In the genomic region with DNA sequence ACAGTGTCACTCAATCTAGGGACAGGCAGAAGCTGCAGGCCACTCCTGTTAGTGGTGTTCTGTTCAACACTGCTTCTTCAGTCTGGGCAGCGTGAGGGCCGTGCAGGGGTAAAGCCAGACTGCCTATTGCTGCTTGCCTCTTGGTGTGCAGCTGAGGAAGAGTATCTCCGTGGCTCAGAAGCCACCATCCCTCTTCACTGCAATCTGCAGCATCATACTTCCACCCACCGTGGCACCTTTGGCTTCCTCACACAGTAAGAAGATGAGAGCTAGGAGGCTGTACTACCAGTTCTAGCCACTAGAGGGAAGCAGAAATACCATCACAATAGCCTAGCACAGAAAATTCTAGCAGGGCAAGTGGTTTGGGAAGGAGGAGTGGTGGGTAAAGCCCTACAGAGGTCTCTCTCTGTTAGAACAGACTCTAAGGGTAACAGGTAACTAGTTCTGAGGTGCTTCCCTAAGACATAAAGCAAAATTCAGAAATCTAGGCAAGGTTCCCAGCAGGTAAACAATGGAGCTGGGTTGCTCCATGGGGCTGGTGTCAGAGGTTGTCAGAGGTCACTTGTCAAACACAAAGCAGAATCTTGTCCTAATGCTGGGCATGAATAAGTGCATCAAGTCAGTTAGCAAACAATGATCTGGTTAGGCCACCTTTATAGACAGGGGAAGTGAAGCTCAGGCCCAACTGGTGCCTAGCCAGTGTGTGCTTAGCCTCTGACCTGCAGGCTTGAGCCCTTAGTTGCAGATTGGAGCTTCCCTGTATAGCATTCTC, we compare ENCODE assay signal across 8 mouse cellular contexts. TPM values are rescaled to one million over a fixed set of nuclear protein-coding genes. Genes with fewer than 3 reads are reported as not detected.
DNase-seq lines count a peak whose midpoint lies in the region; ATAC-seq lines count a peak whose summit lies in the region.

No protein-coding gene starts in this region.

- no peak for ATAC-seq in hindbrain, embryonic 11.5 days (ENCODE audit: low FRiP score)
- ATAC-seq in midbrain, embryonic 14.5 days (ENCODE audit: low FRiP score, low TSS enrichment): peak; percentile 48; the same call in 1 of the 2 replicates

- no peaks in the 10 kb centered on the region for H3K9me3 ChIP-seq in heart, embryonic 10.5 days
- H3K9me3 ChIP-seq in hindbrain, embryonic 11.5 days (ENCODE audit: control insufficient read depth, low read length): no peaks in the 10 kb centered on the region
- H3K9me3 ChIP-seq in midbrain, embryonic 14.5 days (ENCODE audit: control insufficient read depth, low read length): no peaks in the 10 kb centered on the region

- H3K4me1 ChIP-seq in heart, embryonic 10.5 days: peaks cover 7% of the 10 kb centered on the region
- H3K4me1 ChIP-seq in hindbrain, embryonic 11.5 days (replicated peaks; ENCODE audit: control insufficient read depth, insufficient read depth, low read length): no peaks in the 10 kb centered on the region
- peaks cover 5% of the 10 kb centered on the region for H3K4me1 ChIP-seq in midbrain, embryonic 14.5 days (ENCODE audit: control insufficient read depth, insufficient read depth, low read length)

- H3K4me3 ChIP-seq in heart, embryonic 10.5 days: no peak overlapping the region
- H3K4me3 ChIP-seq in hindbrain, embryonic 11.5 days (ENCODE audit: low read depth, low read length): no peak overlapping the region
- no peak overlapping the region for H3K4me3 ChIP-seq in midbrain, embryonic 14.5 days (replicated peaks; ENCODE audit: low read depth, low read length)

- DNase-seq in heart, adult 11 months: peak; percentile 89
- DNase-seq in heart, embryonic 10.5 days (ENCODE audit: low spot score): no peak
- peak; percentile 38 for DNase-seq in Muller cell, postnatal 12 days (ENCODE audit: inconsistent ontology term)
- peak; percentile 86 for DNase-seq in embryo, embryonic 10 days (ENCODE audit: low spot score)
- DNase-seq in hindbrain, embryonic 11.5 days (ENCODE audit: low spot score): peak; percentile 84
- peak; percentile 61 to 79 for DNase-seq in left cerebral cortex, postnatal 10 days (ENCODE audit: extremely low spot score in 1 of 2, low spot score in 2 of 2)
- DNase-seq in midbrain, embryonic 14.5 days: peak; percentile 91
- peak; percentile 61 for DNase-seq in testis, postnatal 10 days (ENCODE audit: low spot score)

- no peak overlapping the region for H3K4me2 ChIP-seq in hindbrain, embryonic 11.5 days (replicated peaks; ENCODE audit: low read depth, low read length)
- H3K4me2 ChIP-seq in midbrain, embryonic 14.5 days (ENCODE audit: low read length): no peak overlapping the region

- H3K27ac ChIP-seq in heart, embryonic 10.5 days: no peak overlapping the region
- no peak overlapping the region for H3K27ac ChIP-seq in hindbrain, embryonic 11.5 days (ENCODE audit: low read depth, low read length)
- H3K27ac ChIP-seq in midbrain, embryonic 14.5 days (replicated peaks; ENCODE audit: low read depth, low read length): no peak overlapping the region

- intact Hi-C loops in left cerebral cortex, postnatal 10 days (cut with DNase I): loop anchor here (5.0 kb wide), 2 partner anchors 83 to 203 kb away; no protein-coding TSS in a partner anchor

- no peaks in the 10 kb centered on the region for H3K36me3 ChIP-seq in heart, embryonic 10.5 days
- H3K36me3 ChIP-seq in hindbrain, embryonic 11.5 days (ENCODE audit: control insufficient read depth, insufficient read depth, low read length): no peaks in the 10 kb centered on the region
- H3K36me3 ChIP-seq in midbrain, embryonic 14.5 days (ENCODE audit: control insufficient read depth, insufficient read depth, low read length): peaks cover 19% of the 10 kb centered on the region

- 48% methylated on average over 4 of the region's 4 CpGs for WGBS in heart, embryonic 10.5 days
- 53% methylated on average over 4 of the region's 4 CpGs for WGBS in hindbrain, embryonic 11.5 days
- 45% methylated on average over 4 of the region's 4 CpGs for whole genome bisulfite sequencing in midbrain, embryonic 14.5 days

- H3K9ac ChIP-seq in hindbrain, embryonic 11.5 days (ENCODE audit: low read depth, low read length): no peak overlapping the region
- no peak overlapping the region for H3K9ac ChIP-seq in midbrain, embryonic 14.5 days (replicated peaks; ENCODE audit: low read length)

- H3K27me3 ChIP-seq in heart, embryonic 10.5 days (ENCODE audit: insufficient read depth, poor library complexity, severe bottlenecking): peaks cover 58% of the 10 kb centered on the region; the same call in 1 of the 2 replicates
- peaks cover 3% of the 10 kb centered on the region for H3K27me3 ChIP-seq in hindbrain, embryonic 11.5 days (ENCODE audit: control insufficient read depth, insufficient read depth, low read length)
- no peaks in the 10 kb centered on the region for H3K27me3 ChIP-seq in midbrain, embryonic 14.5 days (ENCODE audit: control insufficient read depth, insufficient read depth, low read length)

RNA-seq across cellular contexts. Expression of gene Chst1, which starts 9.5 kb away (rescaled TPM):
- polyA plus RNA-seq in heart, embryonic 10.5 days (2016; fragmentation: Nextera tagmentation; extraction: Ambion mirVana): 0.84 and 2.0 TPM in 2 replicates
- polyA plus RNA-seq in hindbrain, embryonic 11.5 days (2014; fragmentation: Nextera tagmentation; extraction: Ambion mirVana): 3.9 and 4.3 TPM in 2 replicates
- 100 to 1,000 TPM; 154 to 161 TPM for total RNA-seq in left cerebral cortex, postnatal 10 days (2021)
- 25.2 and 26.1 TPM in 2 replicates for polyA plus RNA-seq in midbrain, embryonic 14.5 days (2014; fragmentation: Nextera tagmentation; extraction: Ambion mirVana)
